Mouse (Mus musculus): ENCODE data around the gene Fbxw8. TPM values are rescaled to one million over a fixed set of nuclear protein-coding genes. Genes with fewer than 3 reads are reported as not detected.

Gene Fbxw8
- polyA plus RNA-seq, 1 experiment: 30.9 TPM

- no peak for DNase-seq (ENCODE audit: low spot score)
Measured at GRCm38 (mm10) chr5:118155565-118155947, 292 bp upstream of the Fbxw8 start.

- DNase-seq (ENCODE audit: low spot score): no peak
Measured at GRCm38 (mm10) chr5:118149711-118150110, 5.6 kb downstream of the Fbxw8 start.

GRCm38 (mm10) chr5:118147264-118147663 is 8.0 kb downstream of the Fbxw8 start:
- DNase-seq (ENCODE audit: low spot score): no peak

- DNase-seq (ENCODE audit: low spot score): no peak
Measured at GRCm38 (mm10) chr5:118145999-118146679, 9.1 kb downstream of the Fbxw8 start.

GRCm38 (mm10) chr5:118145458-118145857 is 9.8 kb downstream of the Fbxw8 start:
- no peak for DNase-seq (ENCODE audit: low spot score)

GRCm38 (mm10) chr5:118144770-118145169 is 10.5 kb downstream of the Fbxw8 start:
- DNase-seq (ENCODE audit: low spot score): no peak

- no peak for DNase-seq (ENCODE audit: low spot score)
Measured at GRCm38 (mm10) chr5:118144327-118144726, 10.9 kb downstream of the Fbxw8 start.

- DNase-seq (ENCODE audit: low spot score): no peak
Measured at GRCm38 (mm10) chr5:118143211-118144026, 11.8 kb downstream of the Fbxw8 start.

- no peak for DNase-seq (ENCODE audit: low spot score)
Measured at GRCm38 (mm10) chr5:118142471-118142870, 12.8 kb downstream of the Fbxw8 start.

- no peak for DNase-seq (ENCODE audit: low spot score)
Measured at GRCm38 (mm10) chr5:118139630-118140029, 15.6 kb downstream of the Fbxw8 start.

GRCm38 (mm10) chr5:118136391-118136790 is 18.9 kb downstream of the Fbxw8 start:
- no peak for DNase-seq (ENCODE audit: low spot score)

- no peak for DNase-seq (ENCODE audit: low spot score)
Measured at GRCm38 (mm10) chr5:118128651-118129050, 26.6 kb downstream of the Fbxw8 start.

- no peak for DNase-seq (ENCODE audit: low spot score)
Measured at GRCm38 (mm10) chr5:118128208-118128607, 27.1 kb downstream of the Fbxw8 start.

- no peak for DNase-seq (ENCODE audit: low spot score)
Measured at GRCm38 (mm10) chr5:118126671-118127070, 28.6 kb downstream of the Fbxw8 start.

- DNase-seq (ENCODE audit: low spot score): no peak
Measured at GRCm38 (mm10) chr5:118123096-118123495, 32.2 kb downstream of the Fbxw8 start.

- no peak for DNase-seq (ENCODE audit: low spot score)
Measured at GRCm38 (mm10) chr5:118121928-118122327, 33.3 kb downstream of the Fbxw8 start.

- no peak for DNase-seq (ENCODE audit: low spot score)
Measured at GRCm38 (mm10) chr5:118120670-118121069, 34.6 kb downstream of the Fbxw8 start.

- no peak for DNase-seq (ENCODE audit: low spot score)
Measured at GRCm38 (mm10) chr5:118118922-118119321, 36.3 kb downstream of the Fbxw8 start.

GRCm38 (mm10) chr5:118118351-118118750 is 36.9 kb downstream of the Fbxw8 start:
- no peak for DNase-seq (ENCODE audit: low spot score)

GRCm38 (mm10) chr5:118113617-118114016 is 41.6 kb downstream of the Fbxw8 start:
- DNase-seq (ENCODE audit: low spot score): no peak

- no peak for DNase-seq (ENCODE audit: low spot score)
Measured at GRCm38 (mm10) chr5:118113043-118113442, 42.2 kb downstream of the Fbxw8 start.

- DNase-seq (ENCODE audit: low spot score): no peak
Measured at GRCm38 (mm10) chr5:118108794-118109440, 46.3 kb downstream of the Fbxw8 start.

All from urinary bladder, adult 2 months (tissue).